Mouse (Mus musculus): Measurements from ENCODE around the gene Sh3bp2. TPM values are rescaled to one million over a fixed set of nuclear protein-coding genes. Genes with fewer than 3 reads are reported as not detected.
A peak's percentile ranks its signal among the peaks of the same experiment; 100 is the strongest.

The Sh3bp2 gene
- polyA plus RNA-seq, 1 experiment from 2014 or later = 18.8 TPM

- DNase-seq (ENCODE audit: low spot score) (no peak), ATAC-seq (no peak)
- Histone ChIP-seq H3K4me3 (ENCODE audit: low read depth, low read length) (no peak overlapping the region), H3K4me1 (ENCODE audit: control insufficient read depth, insufficient read depth, low read length) (no peaks in the 10 kb centered on the region), H3K27ac (ENCODE audit: low read depth, low read length) (no peak overlapping the region), H3K9me3 (replicated peaks; ENCODE audit: control insufficient read depth, low read length) (no peaks in the 10 kb centered on the region), H3K36me3 (ENCODE audit: control insufficient read depth, insufficient read depth, low read length) (no peaks in the 10 kb centered on the region), H3K27me3 (replicated peaks; ENCODE audit: control insufficient read depth, insufficient read depth, low read length) (no peaks in the 10 kb centered on the region), H3K9ac (ENCODE audit: low read length) (no peak overlapping the region), H3K4me2 (ENCODE audit: low read length) (no peak overlapping the region)
- 77% methylated on average over 11 of the region's 11 CpGs for WGBS
Measured at GRCm38 (mm10) chr5:34520458-34521209, 5.0 kb upstream of the Sh3bp2 start.

GRCm38 (mm10) chr5:34521337-34521736 is 4.3 kb upstream of the Sh3bp2 start:
- WGBS = 83% methylated on average over 3 of the region's 3 CpGs
- ATAC-seq = no peak

GRCm38 (mm10) chr5:34523958-34524485 is 1.6 kb upstream of the Sh3bp2 start:
- no peaks in the 10 kb centered on the region for H3K9me3 ChIP-seq (replicated peaks; ENCODE audit: control insufficient read depth, low read length)
- no peak for ATAC-seq
- H3K4me1 ChIP-seq (ENCODE audit: control insufficient read depth, insufficient read depth, low read length) = no peaks in the 10 kb centered on the region
- no peak overlapping the region for H3K4me2 ChIP-seq (ENCODE audit: low read length)
- WGBS = 58% methylated on average over 4 of the region's 4 CpGs
- no peak for DNase-seq (ENCODE audit: low spot score)
- no peak overlapping the region for H3K9ac ChIP-seq (ENCODE audit: low read length)
- H3K36me3 ChIP-seq (ENCODE audit: control insufficient read depth, insufficient read depth, low read length) = no peaks in the 10 kb centered on the region
- H3K27me3 ChIP-seq (replicated peaks; ENCODE audit: control insufficient read depth, insufficient read depth, low read length) = no peaks in the 10 kb centered on the region
- no peak overlapping the region for H3K4me3 ChIP-seq (ENCODE audit: low read depth, low read length)
- no peak overlapping the region for H3K27ac ChIP-seq (ENCODE audit: low read depth, low read length)

More at GRCm38 (mm10) chr5:34521337-34521736, 4.3 kb upstream of the Sh3bp2 start:
- Histone ChIP-seq H3K4me1 (ENCODE audit: control insufficient read depth, insufficient read depth, low read length) (no peaks in the 10 kb centered on the region), H3K9me3 (replicated peaks; ENCODE audit: control insufficient read depth, low read length) (no peaks in the 10 kb centered on the region), H3K27me3 (replicated peaks; ENCODE audit: control insufficient read depth, insufficient read depth, low read length) (no peaks in the 10 kb centered on the region), H3K4me2 (ENCODE audit: low read length) (no peak overlapping the region), H3K36me3 (ENCODE audit: control insufficient read depth, insufficient read depth, low read length) (no peaks in the 10 kb centered on the region), H3K27ac (ENCODE audit: low read depth, low read length) (no peak overlapping the region), H3K9ac (ENCODE audit: low read length) (no peak overlapping the region), H3K4me3 (ENCODE audit: low read depth, low read length) (no peak overlapping the region)
- no peak for DNase-seq (ENCODE audit: low spot score)

GRCm38 (mm10) chr5:34524511-34524910 is 1.1 kb upstream of the Sh3bp2 start:
- Histone ChIP-seq H3K4me1 (ENCODE audit: control insufficient read depth, insufficient read depth, low read length) (no peaks in the 10 kb centered on the region), H3K9ac (ENCODE audit: low read length) (no peak overlapping the region), H3K36me3 (ENCODE audit: control insufficient read depth, insufficient read depth, low read length) (no peaks in the 10 kb centered on the region), H3K27ac (ENCODE audit: low read depth, low read length) (no peak overlapping the region), H3K9me3 (replicated peaks; ENCODE audit: control insufficient read depth, low read length) (no peaks in the 10 kb centered on the region), H3K4me3 (ENCODE audit: low read depth, low read length) (no peak overlapping the region), H3K27me3 (replicated peaks; ENCODE audit: control insufficient read depth, insufficient read depth, low read length) (no peaks in the 10 kb centered on the region), H3K4me2 (ENCODE audit: low read length) (no peak overlapping the region)
- DNase-seq (ENCODE audit: low spot score) = no peak
- no peak for ATAC-seq

- Histone ChIP-seq H3K4me1 (ENCODE audit: control insufficient read depth, insufficient read depth, low read length) (no peaks in the 10 kb centered on the region), H3K36me3 (ENCODE audit: control insufficient read depth, insufficient read depth, low read length) (no peaks in the 10 kb centered on the region), H3K4me2 (ENCODE audit: low read length) (peak overlapping the region; percentile 60; the same call in 1 of the 2 replicates), H3K4me3 (ENCODE audit: low read depth, low read length) (no peak overlapping the region), H3K27ac (ENCODE audit: low read depth, low read length) (no peak overlapping the region), H3K9ac (ENCODE audit: low read length) (no peak overlapping the region), H3K9me3 (replicated peaks; ENCODE audit: control insufficient read depth, low read length) (no peaks in the 10 kb centered on the region), H3K27me3 (replicated peaks; ENCODE audit: control insufficient read depth, insufficient read depth, low read length) (no peaks in the 10 kb centered on the region)
- no peak for DNase-seq (ENCODE audit: low spot score)
- ATAC-seq = no peak
- WGBS = 34% methylated on average over 5 of the region's 5 CpGs
Measured at GRCm38 (mm10) chr5:34526477-34526775, 788 bp downstream of the Sh3bp2 start.

- H3K36me3 ChIP-seq (ENCODE audit: control insufficient read depth, insufficient read depth, low read length) = no peaks in the 10 kb centered on the region
- H3K9ac ChIP-seq (ENCODE audit: low read length) = no peak overlapping the region
- H3K4me2 ChIP-seq (ENCODE audit: low read length) = no peak overlapping the region
- no peak for ATAC-seq
- H3K4me1 ChIP-seq (ENCODE audit: control insufficient read depth, insufficient read depth, low read length) = no peaks in the 10 kb centered on the region
- H3K27me3 ChIP-seq (replicated peaks; ENCODE audit: control insufficient read depth, insufficient read depth, low read length) = no peaks in the 10 kb centered on the region
- H3K27ac ChIP-seq (ENCODE audit: low read depth, low read length) = no peak overlapping the region
- WGBS = 81% methylated on average over 2 of the region's 2 CpGs
- H3K9me3 ChIP-seq (replicated peaks; ENCODE audit: control insufficient read depth, low read length) = no peaks in the 10 kb centered on the region
- no peak overlapping the region for H3K4me3 ChIP-seq (ENCODE audit: low read depth, low read length)
- DNase-seq (ENCODE audit: low spot score) = no peak
Measured at GRCm38 (mm10) chr5:34527352-34527751, 1.7 kb downstream of the Sh3bp2 start.

GRCm38 (mm10) chr5:34528724-34529123 is 3.1 kb downstream of the Sh3bp2 start:
- Histone ChIP-seq H3K4me3 (ENCODE audit: low read depth, low read length) (no peak overlapping the region), H3K9me3 (replicated peaks; ENCODE audit: control insufficient read depth, low read length) (no peaks in the 10 kb centered on the region), H3K27me3 (replicated peaks; ENCODE audit: control insufficient read depth, insufficient read depth, low read length) (no peaks in the 10 kb centered on the region), H3K4me1 (ENCODE audit: control insufficient read depth, insufficient read depth, low read length) (no peaks in the 10 kb centered on the region), H3K36me3 (ENCODE audit: control insufficient read depth, insufficient read depth, low read length) (no peaks in the 10 kb centered on the region), H3K27ac (ENCODE audit: low read depth, low read length) (no peak overlapping the region), H3K9ac (ENCODE audit: low read length) (no peak overlapping the region), H3K4me2 (ENCODE audit: low read length) (no peak overlapping the region)
- DNase-seq (ENCODE audit: low spot score) (no peak), ATAC-seq (no peak)
- 88% methylated on average over 5 of the region's 5 CpGs for WGBS

- Histone ChIP-seq H3K9me3 (replicated peaks; ENCODE audit: control insufficient read depth, low read length) (no peaks in the 10 kb centered on the region), H3K27ac (ENCODE audit: low read depth, low read length) (no peak overlapping the region), H3K9ac (ENCODE audit: low read length) (no peak overlapping the region), H3K4me1 (ENCODE audit: control insufficient read depth, insufficient read depth, low read length) (no peaks in the 10 kb centered on the region), H3K36me3 (ENCODE audit: control insufficient read depth, insufficient read depth, low read length) (no peaks in the 10 kb centered on the region), H3K27me3 (replicated peaks; ENCODE audit: control insufficient read depth, insufficient read depth, low read length) (no peaks in the 10 kb centered on the region), H3K4me2 (ENCODE audit: low read length) (no peak overlapping the region), H3K4me3 (ENCODE audit: low read depth, low read length) (no peak overlapping the region)
- ATAC-seq (no peak), DNase-seq (ENCODE audit: low spot score) (peak; percentile 7)
- WGBS = 59% methylated on average over 5 of the region's 5 CpGs
Measured at GRCm38 (mm10) chr5:34530116-34530515, 4.5 kb downstream of the Sh3bp2 start.

- no peaks in the 10 kb centered on the region for H3K4me1 ChIP-seq (ENCODE audit: control insufficient read depth, insufficient read depth, low read length)
- no peaks in the 10 kb centered on the region for H3K36me3 ChIP-seq (ENCODE audit: control insufficient read depth, insufficient read depth, low read length)
- 60% methylated on average over 4 of the region's 4 CpGs for WGBS
- no peak overlapping the region for H3K4me3 ChIP-seq (ENCODE audit: low read depth, low read length)
- H3K27me3 ChIP-seq (replicated peaks; ENCODE audit: control insufficient read depth, insufficient read depth, low read length) = no peaks in the 10 kb centered on the region
- H3K9ac ChIP-seq (ENCODE audit: low read length) = no peak overlapping the region
- DNase-seq (ENCODE audit: low spot score) (no peak), ATAC-seq (no peak)
- H3K4me2 ChIP-seq (ENCODE audit: low read length) = no peak overlapping the region
- H3K9me3 ChIP-seq (replicated peaks; ENCODE audit: control insufficient read depth, low read length) = no peaks in the 10 kb centered on the region
- no peak overlapping the region for H3K27ac ChIP-seq (ENCODE audit: low read depth, low read length)
Measured at GRCm38 (mm10) chr5:34530687-34531086, 5.0 kb downstream of the Sh3bp2 start.

All from forebrain, embryonic 14.5 days (tissue).